Mouse (Mus musculus) heart, adult 11 months (tissue): ENCODE results near the gene Cstad.

Source experiments
- DNase-seq: peaks from one replicate; pipeline ENCODE4 v3.0.0; 2022

Cstad gene

GRCm38 (mm10) chr2:30594641-30595379 lies at the start of gene Cstad:
TSS of gene Cstad (plus strand) at chr2:30595040.
- peak; percentile 99 for DNase-seq

DNA sequence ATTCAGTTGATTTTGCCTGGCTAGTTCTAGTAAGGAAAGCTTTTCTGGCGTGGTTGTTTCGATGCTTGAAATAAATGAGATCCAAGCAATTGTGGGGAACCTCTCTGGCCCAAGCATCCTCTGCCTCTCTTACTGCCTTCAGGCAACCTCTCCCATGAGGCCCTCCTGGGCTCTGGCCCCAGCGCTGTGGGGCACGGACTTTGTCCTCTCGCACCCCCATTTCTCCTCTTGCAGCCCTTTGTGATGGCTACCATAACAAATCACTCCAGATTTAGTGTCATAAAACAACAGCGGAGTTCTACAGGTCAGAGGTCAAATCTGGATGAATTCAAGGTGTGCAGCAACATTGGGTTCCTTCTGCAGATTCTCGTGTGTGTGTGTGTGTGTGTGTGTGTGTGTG lies 49.1 kb upstream of the Cstad start:
- no peak for DNase-seq

DNA sequence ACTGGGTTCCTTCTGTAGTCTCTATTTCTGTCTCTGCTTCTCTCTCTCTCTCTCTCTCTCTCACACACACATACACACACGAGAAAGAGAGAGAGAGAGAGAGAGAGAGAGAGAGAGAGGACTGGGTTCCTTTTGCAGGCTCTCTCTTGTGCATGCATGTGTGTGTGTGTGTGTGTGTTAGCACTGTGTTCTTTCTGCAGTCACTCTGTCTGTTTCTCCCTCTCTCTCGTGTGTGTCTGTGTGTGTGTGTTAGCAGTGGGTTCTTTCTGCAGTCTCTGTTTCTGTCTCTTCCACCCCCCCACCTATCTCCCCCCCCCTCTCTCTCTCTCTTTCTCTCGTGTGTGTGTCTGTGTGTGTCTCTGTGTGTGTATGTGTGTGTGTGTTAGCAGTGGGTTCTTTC lies 48.6 kb upstream of the Cstad start:
- no peak for DNase-seq

DNA sequence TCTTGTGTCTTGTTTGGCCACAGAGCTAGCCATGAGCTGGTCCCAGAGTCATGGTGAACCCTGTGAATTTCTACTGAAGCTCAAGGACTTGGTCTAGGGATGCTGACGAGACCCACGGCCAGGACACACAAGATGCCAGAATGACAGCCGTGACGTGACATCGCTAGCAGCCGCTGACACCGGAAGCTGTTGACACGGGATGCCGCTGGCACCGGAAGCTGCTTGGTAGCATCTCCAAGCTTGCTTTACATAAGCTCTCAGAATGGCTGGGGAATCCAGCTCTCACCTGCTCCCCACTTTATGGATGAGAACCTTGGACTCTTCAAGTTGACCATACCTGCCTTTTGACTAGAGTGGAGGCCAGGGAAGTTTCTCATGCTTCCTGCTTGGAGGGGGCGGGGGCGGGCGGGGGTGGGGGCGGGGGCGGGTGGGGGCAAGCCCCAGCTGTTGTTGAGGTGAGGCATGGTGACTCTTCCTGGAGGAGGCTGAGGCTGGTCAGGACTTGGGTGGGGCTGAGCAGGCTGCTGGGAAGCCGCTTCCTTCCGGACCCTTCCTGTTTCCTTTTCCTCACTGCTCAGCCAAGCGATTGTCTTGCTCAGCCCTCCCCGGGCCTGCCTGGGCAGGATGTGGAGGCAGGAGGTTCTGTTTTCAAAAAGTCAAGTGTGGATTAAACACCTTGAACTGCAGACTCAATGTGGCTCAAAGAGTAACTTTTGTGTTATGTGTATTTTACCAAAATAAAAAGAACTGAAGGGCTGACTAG lies 47.2 kb upstream of the Cstad start:
- DNase-seq: peak; percentile 99

DNA sequence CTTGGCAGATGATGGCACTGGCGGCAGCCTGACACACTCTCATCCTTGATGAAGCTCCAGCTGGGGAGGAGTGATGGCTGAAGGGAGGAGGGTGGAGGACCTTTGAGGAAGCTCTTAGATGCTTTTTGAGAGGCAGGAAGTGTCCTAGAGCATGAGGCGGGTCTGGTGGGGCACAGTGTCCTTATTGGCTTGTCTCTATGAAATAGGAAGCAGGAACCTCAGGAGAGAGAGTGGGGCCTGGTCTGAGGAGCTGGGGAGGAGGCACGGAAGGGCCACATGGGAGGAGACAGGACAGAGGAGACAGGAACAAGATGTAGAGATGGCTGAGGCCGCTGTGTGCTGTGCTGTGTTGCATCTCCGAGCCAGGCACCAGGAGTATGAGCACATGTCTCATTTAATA lies 43.3 kb upstream of the Cstad start:
- DNase-seq: peak; percentile 94

DNA sequence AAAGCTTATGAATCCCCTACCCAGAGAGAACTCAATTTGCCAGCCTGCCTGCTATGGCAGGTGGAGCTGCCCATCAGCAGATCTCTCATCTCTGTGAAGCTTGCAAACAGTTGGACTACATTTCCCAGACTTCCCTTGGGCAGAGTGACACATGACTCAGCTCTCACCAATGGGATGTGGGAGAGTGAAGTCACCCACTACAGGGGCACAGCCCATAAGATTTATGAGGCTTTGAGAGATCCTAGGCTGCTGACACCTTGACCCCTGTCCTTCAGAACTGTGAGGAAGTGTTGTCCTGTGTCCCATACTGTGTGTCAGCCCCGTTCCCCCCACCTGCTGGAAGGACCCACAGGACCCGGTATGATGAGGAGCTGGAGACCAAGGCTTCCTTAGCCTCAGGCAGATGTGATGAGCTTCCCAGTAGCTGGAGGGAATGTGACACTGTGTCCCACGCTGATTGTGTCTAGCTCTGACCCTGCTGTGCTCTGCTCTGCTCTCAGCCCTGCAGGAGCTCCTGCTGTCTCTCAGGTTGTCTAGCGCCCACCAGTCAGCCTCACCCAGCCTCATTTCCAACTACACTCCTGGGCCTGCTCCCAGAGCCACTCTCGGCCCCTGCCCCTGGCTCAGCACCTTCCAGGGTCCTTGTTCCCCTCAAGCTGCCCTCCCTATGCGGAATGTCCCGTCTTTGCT lies 40.8 kb upstream of the Cstad start:
- peak; percentile 98 for DNase-seq

DNA sequence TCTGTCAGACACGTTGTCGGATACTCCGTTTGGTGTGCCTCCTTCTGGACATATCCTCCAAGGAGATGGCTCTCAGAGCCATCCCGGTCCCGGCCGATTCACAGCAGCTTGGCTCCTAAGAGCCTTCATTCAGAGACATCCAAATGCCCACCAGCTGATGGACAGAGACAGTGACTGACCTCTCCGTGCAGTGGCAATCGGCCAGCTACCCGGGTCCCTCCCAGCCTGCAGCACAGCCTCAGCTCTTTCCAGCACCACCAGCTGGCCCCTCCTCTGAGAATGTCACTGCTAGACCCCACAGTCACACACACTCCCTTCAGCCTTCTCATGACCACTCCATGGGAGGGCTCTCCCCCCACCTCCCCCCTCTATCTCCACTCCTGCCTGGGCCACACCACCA lies 39.6 kb upstream of the Cstad start:
- no peak for DNase-seq

DNA sequence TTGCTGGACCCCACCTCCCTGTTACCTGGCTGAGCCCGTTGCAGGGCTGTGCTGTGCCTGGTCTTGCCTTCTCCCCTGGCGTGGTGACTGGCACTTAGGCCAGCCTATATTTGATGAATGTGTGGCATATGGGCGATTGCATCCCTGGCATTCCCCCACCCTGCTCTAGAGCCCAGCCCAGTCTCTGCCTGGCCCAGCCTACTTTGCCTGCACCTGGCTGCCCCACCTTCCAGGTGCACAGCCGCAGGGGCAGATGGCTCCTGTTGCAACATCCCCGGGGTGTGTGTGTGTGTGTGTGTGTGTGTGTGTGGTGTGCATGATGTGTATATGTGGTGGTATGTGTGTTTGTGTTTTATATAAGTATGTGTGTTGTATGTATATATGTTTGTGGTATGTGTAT lies 38.3 kb upstream of the Cstad start:
- no peak for DNase-seq

DNA sequence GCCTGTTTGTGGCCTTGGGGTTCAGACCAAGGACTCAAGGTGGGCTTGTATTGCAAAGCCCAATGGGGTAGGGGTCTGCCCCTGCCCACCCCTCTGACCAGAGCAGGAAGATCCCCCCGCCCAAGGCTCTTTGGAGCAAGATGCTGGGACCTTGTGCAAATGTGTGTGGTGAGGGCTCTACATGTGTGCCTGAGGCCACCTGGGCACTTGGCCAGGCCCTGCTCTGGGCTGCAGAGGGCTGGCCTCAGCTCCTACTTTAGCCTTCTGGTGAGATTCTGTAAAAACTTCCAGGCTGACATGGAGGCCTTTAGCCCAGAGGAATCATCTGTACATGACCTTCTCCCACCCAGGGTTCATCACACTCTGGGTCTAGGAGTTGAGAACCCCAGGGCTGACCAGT lies 35.3 kb upstream of the Cstad start:
- peak; percentile 81 for DNase-seq

DNA sequence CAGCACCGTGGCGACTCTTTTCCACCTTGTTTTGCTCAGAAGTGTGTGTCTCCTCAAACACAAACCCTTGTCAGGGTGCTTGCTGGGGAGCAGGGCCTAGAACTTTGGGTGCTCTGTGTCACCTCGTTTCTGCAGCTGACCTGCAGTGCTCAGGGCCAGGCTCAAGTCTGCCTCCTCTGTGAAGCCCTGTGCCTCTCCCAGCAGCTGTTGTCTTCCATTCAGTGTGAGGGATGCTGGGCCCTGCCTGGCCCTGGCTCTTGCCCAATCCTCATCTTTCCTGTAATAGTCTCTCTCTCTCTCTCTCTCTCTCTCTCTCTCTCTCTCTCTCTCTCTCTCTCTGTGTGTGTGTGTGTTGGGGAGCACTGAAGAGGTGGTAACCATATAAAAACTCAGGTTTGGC lies 32.3 kb upstream of the Cstad start:
- DNase-seq: no peak

DNA sequence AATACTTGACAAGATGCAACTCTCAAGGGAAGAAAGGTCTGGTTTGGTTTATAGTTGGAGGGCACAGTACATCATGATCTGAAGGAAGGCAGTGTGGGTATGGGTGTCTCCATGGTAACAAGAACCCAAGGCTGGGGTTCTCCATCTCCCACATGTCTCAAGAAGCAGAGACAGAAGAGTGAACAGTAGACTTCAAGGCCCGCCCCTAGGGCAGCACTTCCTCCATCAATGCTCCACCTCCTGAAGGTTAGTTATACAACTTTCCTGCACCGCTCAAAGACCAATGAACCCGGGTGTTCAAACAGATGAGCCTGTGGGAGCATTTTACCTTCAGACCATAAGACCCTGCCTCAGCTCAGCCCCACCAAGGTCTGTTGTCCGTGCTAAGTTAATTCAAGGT lies 23.2 kb upstream of the Cstad start:
- no peak for DNase-seq

- DNase-seq: no peak
These were observed 21.3 kb upstream of the Cstad start for GRCm38 (mm10) chr2:30573522-30573921.

DNA sequence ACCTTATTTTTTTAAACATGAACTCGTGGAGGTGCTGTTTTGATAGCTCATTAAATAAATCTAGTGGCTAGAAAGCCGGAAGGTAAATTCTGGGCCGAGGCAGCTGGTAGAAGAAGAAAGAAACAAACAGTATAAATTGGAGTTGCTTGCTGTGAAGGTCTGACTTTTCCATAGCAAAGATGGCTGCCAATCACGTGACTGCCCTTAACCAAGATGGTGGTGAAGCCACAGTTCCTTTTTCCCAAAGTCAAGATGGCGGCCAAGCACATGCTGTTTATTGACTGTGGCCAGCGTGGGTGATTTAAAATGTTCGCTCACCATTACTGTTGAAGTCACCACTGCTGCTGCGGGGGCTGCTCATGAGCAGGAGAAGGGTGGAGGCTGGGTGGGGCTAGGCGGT lies 17.8 kb upstream of the Cstad start:
- no peak for DNase-seq

DNA sequence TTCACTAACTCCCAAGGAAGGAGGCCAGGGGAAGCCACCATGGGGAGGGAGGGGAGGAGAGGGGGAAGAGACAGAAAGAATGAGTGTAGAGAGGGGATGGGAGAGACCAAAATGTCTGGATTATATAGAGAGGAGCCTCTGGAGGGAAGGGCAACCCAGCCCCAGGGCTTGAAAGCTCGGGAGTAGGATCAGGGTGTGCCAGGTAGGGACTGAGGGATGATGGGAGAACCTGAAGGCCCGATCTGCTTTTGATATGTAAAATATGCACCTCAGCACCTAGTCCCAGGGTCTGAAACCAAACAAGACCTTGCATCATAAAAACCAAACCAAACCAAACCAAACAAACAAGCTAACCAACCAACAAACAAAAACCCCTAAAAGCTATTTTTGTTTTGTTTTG lies 16.8 kb upstream of the Cstad start:
- no peak for DNase-seq

DNA sequence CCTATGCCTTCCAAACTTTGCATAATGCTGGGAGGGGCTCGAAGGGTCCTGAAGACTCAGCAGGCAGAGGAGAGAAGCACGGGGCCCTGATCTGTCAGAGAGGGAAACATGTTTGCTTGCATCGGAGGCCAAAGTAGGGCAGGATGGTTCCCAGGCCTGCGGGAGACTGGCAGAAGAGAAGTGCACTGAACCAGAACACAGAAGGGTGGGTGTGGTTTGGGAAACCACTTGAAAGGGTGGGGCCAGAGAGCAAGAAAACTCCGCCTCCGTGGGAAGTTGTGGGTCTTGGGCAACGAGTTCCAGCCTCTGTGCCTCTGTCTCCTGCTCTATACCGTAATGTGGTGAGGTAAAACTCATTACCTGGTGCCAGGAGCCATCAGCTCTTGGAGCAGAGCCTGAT lies 7.7 kb upstream of the Cstad start:
- DNase-seq: peak; percentile 97

DNA sequence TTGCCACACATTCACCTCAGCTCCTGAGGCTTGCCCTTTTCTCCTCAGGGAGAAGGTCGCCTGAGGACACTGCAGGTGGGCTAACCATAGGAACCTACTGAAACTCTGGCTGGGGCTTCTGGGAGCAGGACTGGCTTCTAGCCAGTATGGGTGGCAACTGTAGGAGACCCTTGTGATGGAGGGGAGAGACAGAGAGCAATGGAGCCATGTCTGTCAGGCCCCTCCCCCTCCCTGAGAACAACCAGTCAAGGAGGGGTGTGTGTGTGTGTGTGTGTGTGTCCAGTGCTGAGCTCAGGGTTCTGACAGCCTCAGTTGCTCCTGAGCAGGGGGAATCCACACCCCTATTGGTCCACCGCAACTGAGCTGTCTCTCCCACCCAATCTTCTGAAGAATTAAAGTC lies 7.2 kb upstream of the Cstad start:
- DNase-seq: peak; percentile 92

- DNase-seq: peak; percentile 99
These were observed 5.8 kb upstream of the Cstad start for GRCm38 (mm10) chr2:30588985-30589511.

- DNase-seq: peak; percentile 97
These were observed 5.1 kb upstream of the Cstad start for GRCm38 (mm10) chr2:30589781-30590180.

GRCm38 (mm10) chr2:30590909-30591308 lies 3.9 kb upstream of the Cstad start:
- peak; percentile 98 for DNase-seq

DNA sequence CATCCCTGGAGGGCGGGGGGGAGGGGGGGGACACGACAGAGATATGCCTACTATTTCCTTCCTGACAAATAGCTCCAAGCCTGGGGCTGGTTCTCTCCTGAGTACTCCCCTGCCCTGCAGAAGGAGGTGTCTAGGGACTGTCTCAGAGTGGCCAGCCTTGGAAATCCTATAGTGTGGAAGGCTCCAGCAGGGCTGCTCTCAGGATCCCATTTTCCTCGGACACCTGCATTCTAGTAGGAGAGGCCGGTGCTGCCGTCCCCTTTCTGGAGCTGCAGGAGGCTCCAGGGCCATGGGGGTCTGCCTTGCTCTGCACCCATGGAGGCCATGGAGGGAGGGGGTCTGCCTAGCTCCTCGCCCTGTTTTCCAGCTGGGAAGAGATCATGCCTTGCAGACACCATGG lies 2.4 kb upstream of the Cstad start:
- DNase-seq: peak; percentile 93

- DNase-seq: peak; percentile 93
These were observed 1.9 kb upstream of the Cstad start for GRCm38 (mm10) chr2:30592951-30593350.

GRCm38 (mm10) chr2:30593636-30594310 lies 1.1 kb upstream of the Cstad start:
- peak; percentile 91 for DNase-seq

GRCm38 (mm10) chr2:30595796-30596195 lies 956 bp downstream of the Cstad start:
- peak; percentile 89 for DNase-seq
